Mouse (Mus musculus) layer of hippocampus, adult 18-20 months (tissue): ENCODE results near the gene Nlrp6. TPM values are rescaled to one million over a fixed set of nuclear protein-coding genes. Genes with fewer than 3 reads are reported as not detected.

Experiments used
- DNase-seq, 2 experiments: peaks; one replicate each; pipeline ENCODE4 v3.0.0; 2022; ENCODE audit warnings: low spot score in 2 of 2
- total RNA-seq, 2 experiments: library from RNA; stranded (reverse); gene quantifications; 2 replicates each; pipeline ENCODE4 v1.2.3; 2021

Nlrp6 gene
- total RNA-seq, 2 experiments from 2014 or later: 0.48 to 0.50 TPM

DNA sequence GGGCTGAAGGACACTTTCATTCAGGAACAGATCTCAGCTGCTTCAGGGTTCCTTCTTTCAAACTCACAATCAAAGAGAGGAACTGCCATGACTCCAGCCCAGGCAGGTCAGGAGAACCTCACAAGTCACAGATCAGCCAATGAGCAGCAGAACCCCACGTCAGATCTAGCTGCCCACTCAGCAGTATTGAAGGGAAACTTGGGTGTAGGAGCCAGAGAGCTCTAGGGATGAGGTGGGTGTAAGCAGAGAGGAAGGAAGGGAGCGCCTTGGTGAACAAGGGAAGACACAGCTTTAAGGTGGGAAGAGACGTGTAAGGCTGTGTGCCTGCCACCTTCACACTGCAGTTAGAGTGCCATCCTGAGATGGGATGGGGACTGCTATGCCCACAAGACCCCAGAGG is 8.4 kb upstream of the Nlrp6 start:
- no peak for DNase-seq

- no peak for DNase-seq
Measured at GRCm38 (mm10) chr7:140912846-140913482, 7.7 kb upstream of the Nlrp6 start.

GRCm38 (mm10) chr7:140914031-140914690 is 6.5 kb upstream of the Nlrp6 start:
- DNase-seq: no peak

GRCm38 (mm10) chr7:140919911-140920310 is 791 bp upstream of the Nlrp6 start:
- no peak for DNase-seq

GRCm38 (mm10) chr7:140921225-140921975 is 698 bp downstream of the Nlrp6 start:
- no peak for DNase-seq

- peak in 1 of 2 experiments; percentile 33 for DNase-seq
Measured at GRCm38 (mm10) chr7:140922398-140923069, 1.8 kb downstream of the Nlrp6 start.

DNA sequence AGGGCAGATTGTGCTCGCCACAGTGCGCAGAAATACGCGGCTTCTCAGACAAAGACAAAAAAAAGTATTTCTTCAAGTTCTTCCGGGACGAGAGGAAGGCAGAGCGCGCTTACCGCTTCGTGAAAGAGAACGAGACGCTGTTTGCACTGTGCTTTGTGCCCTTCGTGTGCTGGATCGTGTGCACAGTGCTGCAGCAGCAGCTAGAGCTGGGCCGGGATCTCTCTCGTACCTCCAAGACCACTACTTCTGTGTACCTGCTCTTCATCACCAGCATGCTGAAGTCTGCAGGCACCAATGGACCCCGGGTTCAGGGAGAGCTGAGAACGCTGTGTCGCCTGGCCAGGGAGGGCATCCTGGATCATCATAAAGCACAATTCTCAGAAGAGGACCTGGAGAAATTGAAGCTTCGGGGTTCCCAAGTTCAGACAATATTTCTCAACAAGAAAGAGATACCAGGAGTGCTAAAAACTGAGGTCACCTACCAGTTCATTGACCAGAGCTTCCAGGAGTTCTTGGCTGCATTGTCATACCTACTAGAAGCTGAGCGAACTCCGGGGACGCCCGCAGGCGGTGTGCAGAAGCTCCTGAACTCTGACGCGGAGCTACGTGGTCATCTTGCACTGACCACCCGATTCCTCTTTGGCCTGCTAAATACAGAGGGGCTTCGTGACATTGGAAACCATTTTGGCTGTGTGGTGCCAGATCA is 2.5 kb downstream of the Nlrp6 start:
- no peak for DNase-seq

GRCm38 (mm10) chr7:140927181-140927580 is 6.5 kb downstream of the Nlrp6 start:
- no peak for DNase-seq

GRCm38 (mm10) chr7:140938436-140938835 is 17.7 kb downstream of the Nlrp6 start:
- DNase-seq: no peak

DNA sequence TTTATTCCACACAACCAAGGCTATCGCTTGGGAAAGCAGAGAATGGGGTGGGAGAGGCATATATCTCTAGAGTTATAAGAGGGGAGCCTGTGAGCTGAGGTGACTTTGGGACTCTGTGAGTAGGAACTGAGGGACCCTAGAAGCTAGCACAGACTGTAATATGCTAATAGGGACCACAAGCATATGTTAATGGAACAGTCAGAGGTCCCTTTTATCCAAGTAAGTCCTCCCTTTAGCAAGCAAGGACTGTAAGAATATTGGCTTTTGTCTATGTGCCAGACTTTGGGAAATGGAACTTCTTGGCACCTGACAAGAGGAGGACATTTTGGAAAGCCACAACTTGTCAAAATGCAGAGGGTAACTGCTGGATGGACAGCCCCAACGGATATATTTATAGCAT is 18.2 kb downstream of the Nlrp6 start:
- no peak for DNase-seq

- DNase-seq: no peak
Measured at GRCm38 (mm10) chr7:140939669-140940171, 19.0 kb downstream of the Nlrp6 start.

DNA sequence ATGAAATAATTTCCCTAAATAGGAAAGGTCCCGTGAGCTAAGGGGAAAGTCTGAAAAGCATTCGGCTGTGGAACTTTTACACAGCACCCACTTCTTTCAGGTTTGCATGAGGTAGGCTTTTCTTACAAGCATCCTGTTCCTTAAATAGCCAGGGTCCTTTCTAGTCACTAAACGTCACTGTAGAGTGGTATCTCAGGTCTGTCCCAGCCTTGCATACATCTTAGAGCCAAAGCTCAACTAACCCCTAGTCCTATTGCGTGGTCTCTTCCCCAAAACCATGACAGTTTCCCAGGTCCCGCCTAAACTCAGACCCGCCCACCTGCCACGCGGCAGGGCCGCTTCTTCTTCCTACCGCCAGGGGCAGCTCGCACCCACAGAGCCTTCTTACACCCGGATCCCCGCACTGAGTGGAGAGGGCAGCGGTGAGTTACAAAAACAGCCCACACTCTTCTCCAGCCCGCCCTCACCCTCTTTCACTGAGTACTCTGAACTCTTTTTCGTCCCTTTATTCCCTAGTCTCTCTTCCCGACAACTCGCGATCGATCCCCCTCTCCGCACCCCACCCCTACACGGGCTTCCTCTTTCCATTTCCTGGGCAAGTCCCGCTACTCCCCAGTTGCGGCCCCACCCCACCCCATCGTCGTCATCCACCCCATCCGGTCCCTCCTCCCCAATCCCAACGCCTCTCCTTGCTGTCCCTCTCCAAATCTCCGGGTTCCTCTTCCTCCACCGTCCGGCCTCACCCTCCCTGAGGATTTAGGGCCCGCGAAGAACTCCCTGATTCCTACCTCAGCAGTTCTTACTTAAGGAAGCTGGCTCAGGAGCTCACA is 20.7 kb downstream of the Nlrp6 start, which contains the start of gene Pgghg:
Gene Pgghg (plus strand): TSS at position 170 of the 830 bp plus-strand sequence.
- DNase-seq: peak; percentile 25 to 65

DNA sequence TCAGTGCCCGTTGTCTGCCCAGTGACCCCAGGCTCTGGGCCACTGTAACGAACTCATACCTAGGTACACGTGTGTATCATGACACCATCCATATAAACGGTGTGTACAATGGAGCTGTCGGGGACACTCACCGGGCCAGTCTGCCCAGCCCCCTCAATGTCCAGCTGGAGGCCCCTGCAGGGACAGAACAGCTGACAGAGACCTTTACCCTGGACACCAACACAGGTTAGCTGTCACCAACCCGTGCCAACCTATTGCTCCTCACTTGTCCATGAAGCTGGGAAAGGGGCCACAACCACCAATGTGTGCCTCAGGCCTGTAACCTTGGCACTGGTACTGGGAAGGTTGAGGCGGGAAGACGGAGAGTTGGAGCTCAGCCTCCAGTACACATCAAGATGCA is 21.6 kb downstream of the Nlrp6 start:
- no peak for DNase-seq

DNA sequence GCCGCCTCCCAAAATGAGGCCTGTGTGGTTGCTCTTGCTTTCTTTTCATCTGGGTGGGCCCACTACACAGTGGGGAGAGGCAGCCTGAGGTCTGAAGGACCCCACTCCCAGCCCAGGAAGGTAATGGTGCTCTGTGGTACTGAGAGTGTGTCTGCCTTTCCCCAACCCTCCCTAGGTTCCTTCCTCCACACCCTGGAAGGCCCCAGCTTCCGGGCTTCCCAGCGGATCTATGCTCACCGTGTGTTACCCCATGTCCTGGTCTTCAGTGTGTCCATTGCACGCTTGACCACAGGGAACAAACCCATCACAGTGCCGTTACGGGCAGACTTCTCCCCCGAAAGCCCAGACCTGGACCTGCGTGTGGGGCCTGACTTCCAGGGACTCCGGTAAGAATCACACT is 22.1 kb downstream of the Nlrp6 start:
- no peak for DNase-seq

DNA sequence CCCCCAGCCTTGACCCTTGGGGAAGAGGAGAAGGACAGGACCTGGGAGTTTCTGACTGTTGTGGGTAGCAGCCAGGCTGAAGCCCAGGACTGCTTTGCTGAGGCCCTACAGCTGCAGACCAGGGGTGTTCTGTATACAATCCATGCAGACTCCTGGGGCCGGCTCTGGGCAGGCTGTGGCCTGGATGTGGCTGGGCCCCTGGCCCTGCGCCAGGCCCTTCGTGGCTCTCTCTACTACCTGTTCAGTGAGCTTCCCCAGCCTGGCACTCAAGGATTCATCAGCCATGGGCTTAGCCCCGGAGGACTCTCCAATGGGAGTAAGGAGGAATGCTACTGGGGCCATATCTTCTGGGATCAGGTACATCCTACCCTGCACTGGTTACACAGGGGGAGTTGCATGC is 22.7 kb downstream of the Nlrp6 start:
- no peak for DNase-seq

DNA sequence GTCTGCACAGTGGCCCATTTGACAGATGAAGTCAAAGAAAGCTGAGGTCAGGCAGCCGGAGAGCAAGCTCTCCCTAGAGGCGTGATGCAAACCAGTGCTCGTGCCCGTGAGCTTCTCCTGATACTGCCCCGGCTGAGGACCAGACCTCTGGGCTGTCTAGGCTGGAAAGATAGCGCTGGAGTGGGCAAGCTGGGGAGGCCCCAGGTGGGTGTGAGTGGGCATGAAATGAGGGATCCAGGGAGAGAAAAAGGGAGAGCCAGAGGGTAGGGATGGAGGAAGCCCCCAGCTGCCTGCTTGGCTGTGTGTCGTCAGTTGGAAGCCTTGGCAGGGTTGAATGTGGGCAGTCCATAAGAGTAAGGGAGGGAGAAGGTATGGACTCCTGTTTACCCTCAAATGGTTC is 23.5 kb downstream of the Nlrp6 start:
- no peak for DNase-seq

- DNase-seq: no peak
Measured at GRCm38 (mm10) chr7:140945247-140945646, 24.5 kb downstream of the Nlrp6 start.

DNA sequence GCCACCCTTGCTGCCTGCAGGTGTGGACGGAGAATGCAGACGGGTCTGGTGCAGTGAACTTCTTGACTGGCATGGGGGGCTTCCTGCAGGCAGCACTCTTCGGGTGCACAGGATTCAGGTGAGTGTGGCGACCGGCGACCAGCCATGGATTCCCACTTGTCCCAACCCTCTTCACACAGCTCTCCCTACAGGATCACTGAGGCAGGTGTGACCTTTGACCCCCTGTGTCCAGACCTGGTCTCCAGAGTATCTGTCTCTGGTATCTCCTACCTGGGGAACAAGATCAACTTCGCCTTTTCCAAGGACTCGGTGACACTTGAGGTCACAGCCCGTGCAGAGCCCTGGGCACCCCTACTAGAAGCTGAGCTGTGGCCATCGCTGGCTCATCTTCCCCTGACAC is 25.6 kb downstream of the Nlrp6 start:
- no peak for DNase-seq

DNA sequence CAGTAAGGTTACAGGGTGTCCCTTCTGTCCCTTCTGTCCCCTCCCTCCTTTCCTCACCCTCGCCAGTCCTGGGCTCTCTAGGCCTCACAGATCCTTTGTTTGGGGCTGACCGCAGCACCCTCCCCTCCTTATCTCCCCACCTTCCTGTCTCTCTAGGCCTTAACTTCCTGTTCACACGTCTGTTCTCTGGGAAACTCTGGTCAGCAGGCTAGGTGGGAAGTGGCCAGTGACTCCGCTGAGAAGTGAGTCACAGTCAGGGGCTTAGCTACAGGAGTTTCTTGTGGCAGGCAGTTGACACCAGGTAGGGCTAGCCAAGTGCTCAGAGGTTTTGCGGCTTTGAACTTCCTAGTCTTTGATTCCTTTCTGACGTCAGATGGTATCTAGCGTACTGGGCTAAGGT is 26.3 kb downstream of the Nlrp6 start:
- DNase-seq: no peak

GRCm38 (mm10) chr7:140948161-140948560 is 27.5 kb downstream of the Nlrp6 start:
- no peak for DNase-seq
